Mouse (Mus musculus) left cerebral cortex, postnatal 25 days (tissue): ENCODE data around the gene Crct1. TPM values are rescaled to one million over a fixed set of nuclear protein-coding genes. Genes with fewer than 3 reads are reported as not detected.

Experiments used
- DNase-seq, 2 experiments: peaks; one replicate each; pipeline ENCODE4 v3.0.0; 2022; ENCODE audit warnings: low spot score in 2 of 2, mixed read lengths in 1 of 2
- intact Hi-C: fragments of 180-260 bp; cut with DNase I; formaldehyde crosslinking; loops from one replicate; pipeline ENCODE4 v1.15.1; 2025
- total RNA-seq, 2 experiments: library from RNA; stranded (reverse); gene quantifications; 2 replicates each; pipeline ENCODE4 v1.2.3; 2021

The Crct1 gene
- total RNA-seq, result under 1 TPM in 1 of 2 experiments, not detected in 1; 0.60 TPM

GRCm38 (mm10) chr3:93015460-93016104 lies at the start of gene Crct1:
Crct1 (minus strand) TSS chr3:93015687.
- no peak for DNase-seq
- intact Hi-C loops, result no loop called here

- DNase-seq, result no peak
- intact Hi-C loops, result no loop called here
These were observed 37.5 kb upstream of the Crct1 start for GRCm38 (mm10) chr3:93052826-93053474.

GRCm38 (mm10) chr3:93050182-93050581 lies 34.7 kb upstream of the Crct1 start:
- no peak for DNase-seq
- intact Hi-C loops, result no loop called here

GRCm38 (mm10) chr3:93031450-93031849 lies 16.0 kb upstream of the Crct1 start:
- intact Hi-C loops, result loop anchor here (2.0 to 10.0 kb wide), 2 partner anchors 125 to 887 kb away; partner anchors contain the start of gene Lelp1
- DNase-seq, result peak; percentile 62 to 77

GRCm38 (mm10) chr3:93025486-93025885 lies 10.0 kb upstream of the Crct1 start:
- intact Hi-C loops, result no loop called here
- no peak for DNase-seq

GRCm38 (mm10) chr3:93023411-93024184 lies 8.1 kb upstream of the Crct1 start:
- DNase-seq, result peak; percentile 17 to 70
- intact Hi-C loops, result no loop called here

- intact Hi-C loops, result no loop called here
- DNase-seq, result no peak
These were observed 5.7 kb upstream of the Crct1 start for GRCm38 (mm10) chr3:93021171-93021570.

GRCm38 (mm10) chr3:93018960-93019359 lies 3.5 kb upstream of the Crct1 start, which contains the start of gene Lce1m:
Lce1m (minus strand) TSS chr3:93019060.
- DNase-seq, result no peak
- intact Hi-C loops, result no loop called here

GRCm38 (mm10) chr3:93014871-93015270 lies 616 bp downstream of the Crct1 start:
- DNase-seq, result no peak
- intact Hi-C loops, result no loop called here

- intact Hi-C loops, result no loop called here
- DNase-seq, result peak; percentile 54 to 62
These were observed 1.1 kb downstream of the Crct1 start for GRCm38 (mm10) chr3:93014378-93014801.

- intact Hi-C loops, result no loop called here
- no peak for DNase-seq
These were observed 12.6 kb downstream of the Crct1 start for GRCm38 (mm10) chr3:93002843-93003242.

- intact Hi-C loops, result no loop called here
- no peak for DNase-seq
These were observed 14.9 kb downstream of the Crct1 start for GRCm38 (mm10) chr3:93000621-93001020.

- intact Hi-C loops, result no loop called here
- peak; percentile 72 to 84 for DNase-seq
These were observed 16.8 kb downstream of the Crct1 start for GRCm38 (mm10) chr3:92998691-92999090.

GRCm38 (mm10) chr3:92991926-92992325 lies 23.6 kb downstream of the Crct1 start, which contains the start of gene Lce3f:
Lce3f (plus strand) TSS chr3:92992226.
- intact Hi-C loops, result no loop called here

GRCm38 (mm10) chr3:92978484-92978883 lies 37.0 kb downstream of the Crct1 start:
- intact Hi-C loops, result no loop called here
- no peak for DNase-seq

More at GRCm38 (mm10) chr3:92991926-92992325, 23.6 kb downstream of the Crct1 start, which contains the start of gene Lce3f:
- no peak for DNase-seq

- DNase-seq, result no peak
- intact Hi-C loops, result no loop called here
These were observed 48.7 kb downstream of the Crct1 start, which contains the start of gene Lce3e for GRCm38 (mm10) chr3:92966761-92967160. Lce3e (plus strand) TSS chr3:92967061.
